Mouse (Mus musculus) cerebellum, adult 2 months (tissue): Measurements from ENCODE around the gene Cenph.

Source experiments
- CTCF ChIP-seq: fragments of 200-500 bp; IDR thresholded peaks from 2 replicates; pipeline ENCODE4 v1.5.1; 2011; ENCODE audit warnings: low read depth, mild to moderate bottlenecking, control low read depth, low read length, moderate library complexity, borderline replicate concordance; ENCODE audit not compliant: insufficient read depth
- POLR2A ChIP-seq: fragments of 200-500 bp; IDR thresholded peaks from 2 replicates; pipeline ENCODE4 v1.6.1; 2011; ENCODE audit warnings: low read length, control low read depth, borderline replicate concordance; ENCODE audit not compliant: insufficient read depth

DNA sequence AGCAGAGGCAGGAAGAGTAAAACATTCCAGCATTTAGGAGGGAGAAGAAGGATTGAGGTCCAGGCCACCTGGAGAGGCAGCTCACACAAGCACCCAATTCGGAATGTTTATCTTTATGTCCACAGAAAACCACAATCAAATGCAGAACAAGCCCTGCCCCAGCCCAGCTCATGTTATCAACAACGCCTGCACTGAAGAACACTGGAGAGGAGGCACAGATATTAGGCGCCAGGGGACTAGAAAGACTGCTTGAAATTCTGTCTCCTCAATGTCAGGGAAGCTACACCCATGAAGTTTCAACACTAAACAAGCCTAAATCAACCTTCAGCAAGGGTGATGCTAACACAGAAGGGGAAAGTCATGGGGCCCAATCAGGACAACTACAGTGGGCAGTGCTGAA is 1.8 kb upstream of the Cenph start:
- TF ChIP-seq POLR2A (no peak), CTCF (no peak)
